Mouse (Mus musculus) embryo, embryonic 10 days (tissue): ENCODE measurements around the gene Ell.
A peak's percentile ranks its signal among the peaks of the same experiment; 100 is the strongest.

Experiments used
- DNase-seq: peaks from one replicate; pipeline ENCODE4 v3.0.0-alpha.2; 2015; ENCODE audit warnings: low spot score

Gene Ell

DNA sequence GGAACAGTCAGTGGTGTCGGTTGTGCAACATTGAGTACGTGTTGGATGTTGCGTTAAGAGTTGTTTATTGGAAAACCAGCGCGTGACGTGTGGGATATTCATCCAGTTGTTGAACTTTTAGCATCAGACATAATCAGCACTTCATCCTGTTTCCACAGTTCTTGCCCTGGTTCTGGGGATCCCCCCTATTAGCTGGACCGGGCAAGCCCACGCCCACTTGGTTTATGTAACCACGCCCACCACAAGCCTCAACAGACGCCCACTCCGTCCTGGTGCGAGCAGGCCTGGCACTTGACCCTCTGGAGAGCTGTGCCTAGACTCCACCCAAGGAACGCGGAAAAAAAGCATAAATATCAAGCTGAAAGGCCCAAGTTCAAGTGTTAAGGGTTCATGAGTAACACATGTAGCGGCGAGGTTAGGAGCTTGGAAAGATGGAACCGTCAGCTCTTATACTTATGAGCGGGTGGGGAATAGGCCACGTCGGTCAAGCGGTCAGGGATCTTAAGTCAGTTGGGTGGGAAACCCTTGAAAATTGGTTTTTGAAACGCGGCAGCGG, 1.2 kb upstream of the Ell start:
- peak; percentile 70 for DNase-seq

DNA sequence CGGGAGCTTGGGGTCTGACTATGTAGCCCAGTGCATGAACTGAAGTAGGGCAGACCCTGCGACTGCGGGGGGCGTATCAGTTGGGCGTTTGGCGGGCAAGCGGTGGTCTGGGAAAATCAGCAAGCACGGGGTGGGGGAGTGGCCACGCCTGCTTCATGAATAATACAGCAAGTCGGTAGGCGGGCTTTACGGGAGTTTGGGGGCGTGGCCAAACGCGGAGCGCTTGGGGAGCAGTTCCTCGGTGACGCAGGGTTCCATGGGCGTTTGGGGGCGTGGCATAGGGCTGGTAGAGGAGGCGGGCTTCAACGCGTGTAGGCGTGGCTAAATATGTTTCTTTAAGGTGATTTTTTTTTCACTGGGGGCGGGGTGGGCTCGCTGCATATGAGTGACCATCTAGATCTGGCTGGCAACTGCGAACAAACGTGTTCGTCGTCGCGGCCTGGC, 602 bp upstream of the Ell start:
- DNase-seq: peak; percentile 99

DNA sequence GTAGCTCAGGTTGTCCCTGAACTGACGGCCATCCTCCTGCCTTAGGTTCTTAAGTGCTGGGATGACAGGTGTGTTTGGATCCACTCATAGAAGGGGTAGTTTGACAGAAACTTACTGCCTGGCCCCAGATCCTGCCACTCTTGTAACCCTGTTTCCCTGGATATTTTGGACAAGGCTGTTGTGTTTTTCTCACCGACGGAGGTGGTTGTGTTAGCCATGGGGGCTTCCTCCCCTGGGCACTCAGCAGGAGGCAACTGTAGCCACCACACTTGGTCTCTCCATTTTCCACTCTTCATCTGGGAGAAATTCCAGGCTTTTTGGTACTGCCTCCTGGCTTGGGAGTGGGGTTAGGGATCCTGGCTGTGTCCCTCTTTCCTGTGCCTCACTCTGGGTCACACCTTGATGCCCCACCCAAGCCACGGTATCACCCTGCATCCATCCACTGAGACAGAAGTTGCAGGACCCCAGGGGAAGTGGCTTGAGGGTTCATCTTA, 803 bp downstream of the Ell start:
- no peak for DNase-seq

DNA sequence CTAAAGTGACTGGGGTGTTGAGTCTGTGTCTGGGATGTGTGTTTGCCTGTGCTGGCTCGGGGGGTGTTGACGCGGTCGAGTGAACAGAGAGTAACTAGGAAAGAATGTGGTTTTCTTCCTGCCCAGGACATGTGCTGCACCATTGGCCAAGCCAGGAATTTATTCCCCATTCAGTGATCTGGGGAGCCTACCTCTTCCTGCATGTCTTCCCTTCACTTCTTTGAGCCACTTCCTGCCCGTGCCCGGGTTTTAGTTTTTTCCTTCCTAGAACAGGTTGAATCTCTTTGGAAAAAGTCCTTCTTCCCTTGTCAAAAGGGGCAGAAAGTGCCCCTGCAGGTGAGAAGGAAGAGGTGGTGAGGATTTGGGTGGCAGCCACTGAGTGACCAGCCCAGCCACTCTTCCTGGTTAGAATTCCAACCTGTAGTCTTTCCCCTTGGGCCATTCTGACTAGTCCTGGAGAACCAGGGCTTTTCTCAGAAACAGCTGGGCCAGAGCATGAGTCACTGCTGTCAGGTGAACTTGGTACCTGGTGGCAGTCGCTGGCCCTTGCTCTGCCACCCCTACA, 1.3 kb downstream of the Ell start:
- no peak for DNase-seq

- no peak for DNase-seq
Measured at GRCm38 (mm10) chr8:70541081-70541480, 1.8 kb downstream of the Ell start.

DNA sequence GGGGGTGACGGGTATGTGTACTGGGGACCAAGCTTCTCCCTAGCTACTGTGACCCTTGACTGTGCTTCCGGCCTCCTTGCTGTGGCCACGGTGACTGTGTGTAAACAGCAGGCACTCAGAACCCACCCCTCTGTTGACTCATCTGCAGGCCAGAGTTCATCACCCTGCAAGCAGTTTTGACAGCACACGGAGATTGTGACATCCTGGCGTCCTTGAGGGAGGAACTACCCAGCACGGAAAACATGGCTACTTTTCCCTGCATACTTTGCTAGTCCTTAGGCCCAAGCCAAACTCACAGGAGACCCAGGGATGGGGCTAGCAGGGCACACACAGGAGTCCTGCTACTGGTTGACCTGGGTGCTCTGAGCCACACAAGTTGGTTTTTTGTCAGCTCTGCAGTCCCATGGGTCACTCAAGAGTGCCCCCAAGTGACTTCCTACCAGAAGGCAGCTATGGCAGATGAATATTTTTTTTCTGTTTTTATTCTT, 5.0 kb downstream of the Ell start:
- no peak for DNase-seq

GRCm38 (mm10) chr8:70546412-70546811, 7.2 kb downstream of the Ell start:
- no peak for DNase-seq

- no peak for DNase-seq
Measured at GRCm38 (mm10) chr8:70547762-70548161, 8.5 kb downstream of the Ell start.

DNA sequence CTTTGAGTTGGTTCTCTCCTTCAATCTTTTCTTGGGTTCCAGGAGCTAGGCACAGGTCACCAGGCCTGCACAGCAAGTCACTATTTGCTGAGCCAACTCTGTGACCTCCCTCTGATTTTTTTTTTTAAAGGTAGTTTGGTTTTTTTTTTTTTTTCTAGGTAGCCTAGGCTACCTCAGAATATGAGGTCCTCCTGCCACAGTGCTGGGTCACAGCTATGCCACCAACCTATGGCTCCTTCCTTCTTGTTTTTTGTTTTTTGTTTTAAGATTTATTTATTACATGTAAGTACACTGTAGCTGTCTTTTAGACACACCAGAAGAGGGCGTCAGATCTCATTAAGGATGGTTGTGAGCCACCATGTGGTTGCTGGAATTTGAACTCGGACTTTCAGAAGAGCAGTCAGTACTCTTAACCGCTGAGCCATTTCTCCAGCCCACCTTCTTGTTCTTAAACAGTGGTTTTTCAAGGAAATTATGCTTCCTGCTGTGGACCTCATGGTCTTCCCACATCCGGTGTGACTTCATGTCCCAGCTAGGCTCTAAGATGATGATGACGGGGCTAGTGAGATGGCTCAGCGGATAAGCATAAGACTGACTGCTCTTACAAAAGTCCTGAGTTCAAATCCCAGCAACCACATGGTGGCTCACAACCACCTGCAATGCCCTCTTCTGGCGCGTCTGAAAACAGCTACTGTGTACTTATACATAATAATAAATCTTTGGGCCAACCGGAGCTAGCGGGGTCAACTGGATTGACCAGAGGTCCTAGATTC, 10.3 kb downstream of the Ell start:
- DNase-seq: no peak

GRCm38 (mm10) chr8:70551558-70552161, 12.4 kb downstream of the Ell start:
- no peak for DNase-seq

- no peak for DNase-seq
Measured at GRCm38 (mm10) chr8:70552836-70553235, 13.6 kb downstream of the Ell start.

GRCm38 (mm10) chr8:70553740-70554139, 14.5 kb downstream of the Ell start:
- DNase-seq: no peak

DNA sequence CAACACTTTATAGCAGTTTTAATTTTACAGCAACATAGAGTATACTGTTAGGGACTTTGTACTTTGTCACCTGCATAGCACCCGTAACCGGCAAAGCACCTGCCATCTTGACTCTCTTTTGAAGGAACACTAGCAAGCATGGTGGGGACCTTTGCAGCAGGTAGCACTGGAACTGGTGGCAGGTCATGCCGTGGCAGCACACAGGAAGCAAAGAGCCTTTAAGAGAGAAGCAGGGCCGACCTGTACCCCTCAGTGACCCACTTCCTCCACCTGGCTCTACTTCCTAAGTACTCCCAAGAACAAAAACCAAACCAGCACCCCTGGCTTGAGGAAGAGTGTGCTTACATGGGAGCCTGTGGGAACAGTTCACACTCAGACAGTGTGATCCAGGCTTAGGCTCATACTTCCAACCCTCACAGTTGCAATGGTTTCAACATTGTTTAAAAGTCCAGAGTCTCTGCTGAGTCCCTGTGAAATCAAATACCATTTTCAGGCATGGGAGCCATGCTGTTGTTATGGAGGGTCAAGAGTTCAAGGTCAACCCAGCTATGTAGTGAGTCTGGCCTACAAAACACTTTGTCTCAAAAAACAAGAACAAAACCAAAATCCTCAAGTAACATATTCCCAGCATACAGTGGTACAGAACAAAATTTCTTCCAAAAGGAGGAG, 16.0 kb downstream of the Ell start:
- no peak for DNase-seq

DNA sequence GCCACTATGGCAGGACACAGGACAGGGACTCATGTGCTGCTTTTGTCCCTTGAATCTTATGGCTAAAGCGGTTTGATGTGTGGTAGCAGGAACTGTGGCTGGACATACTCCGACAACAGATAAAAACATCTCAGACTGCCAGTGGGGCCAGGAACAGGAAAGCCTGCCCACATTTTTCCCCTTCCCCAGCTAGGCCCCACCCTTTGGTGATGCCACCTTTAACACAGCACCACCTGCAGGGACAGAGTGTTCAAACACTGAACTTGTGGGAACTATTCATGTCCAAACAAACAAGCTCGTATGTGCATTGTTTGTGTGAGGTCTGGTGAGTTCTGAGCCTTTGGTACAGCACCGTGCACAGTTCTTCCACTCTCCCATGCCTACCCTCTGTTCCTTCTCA, 19.1 kb downstream of the Ell start:
- no peak for DNase-seq

DNA sequence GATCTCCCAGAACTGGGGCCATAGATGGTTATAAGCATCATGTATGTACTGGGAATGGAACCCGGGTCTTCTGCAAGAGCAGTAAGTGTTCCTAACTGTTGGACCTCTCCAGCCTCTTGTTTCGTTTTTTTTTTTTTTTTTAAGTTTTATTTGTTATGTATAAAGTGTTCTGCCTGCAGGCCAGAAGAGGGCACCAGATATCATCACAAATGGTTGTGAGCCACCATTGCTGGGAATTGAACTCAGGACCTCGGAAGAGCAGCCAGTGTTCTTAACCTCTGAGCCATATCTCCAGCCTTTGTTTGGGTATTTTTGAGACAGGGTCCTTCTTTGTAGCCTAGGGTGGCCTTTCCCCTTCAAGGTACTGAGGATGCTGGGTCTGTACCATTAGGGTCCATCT, 19.7 kb downstream of the Ell start:
- DNase-seq: no peak

GRCm38 (mm10) chr8:70560096-70560495, 20.8 kb downstream of the Ell start:
- DNase-seq: peak; percentile 8

GRCm38 (mm10) chr8:70560564-70560963, 21.3 kb downstream of the Ell start:
- no peak for DNase-seq

DNA sequence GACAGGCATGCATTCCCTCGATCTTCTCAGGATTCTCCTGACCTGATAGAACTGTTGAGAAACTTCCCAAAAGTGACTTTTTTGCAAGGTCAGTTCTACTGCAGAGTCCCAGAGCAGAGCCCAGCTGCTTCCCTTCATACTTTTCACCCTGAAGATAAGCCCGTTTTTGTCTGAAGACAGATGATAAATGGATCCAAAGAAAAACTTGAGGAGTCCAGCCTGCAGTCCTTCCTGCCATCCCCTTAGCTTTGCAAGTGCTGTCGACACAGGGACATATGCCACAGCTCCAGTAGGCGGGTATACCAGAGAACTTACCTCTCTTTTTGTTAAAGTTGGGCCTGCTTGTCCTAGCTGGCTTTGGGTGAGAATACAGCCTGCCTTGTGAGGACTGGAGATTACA, 22.1 kb downstream of the Ell start:
- no peak for DNase-seq

DNA sequence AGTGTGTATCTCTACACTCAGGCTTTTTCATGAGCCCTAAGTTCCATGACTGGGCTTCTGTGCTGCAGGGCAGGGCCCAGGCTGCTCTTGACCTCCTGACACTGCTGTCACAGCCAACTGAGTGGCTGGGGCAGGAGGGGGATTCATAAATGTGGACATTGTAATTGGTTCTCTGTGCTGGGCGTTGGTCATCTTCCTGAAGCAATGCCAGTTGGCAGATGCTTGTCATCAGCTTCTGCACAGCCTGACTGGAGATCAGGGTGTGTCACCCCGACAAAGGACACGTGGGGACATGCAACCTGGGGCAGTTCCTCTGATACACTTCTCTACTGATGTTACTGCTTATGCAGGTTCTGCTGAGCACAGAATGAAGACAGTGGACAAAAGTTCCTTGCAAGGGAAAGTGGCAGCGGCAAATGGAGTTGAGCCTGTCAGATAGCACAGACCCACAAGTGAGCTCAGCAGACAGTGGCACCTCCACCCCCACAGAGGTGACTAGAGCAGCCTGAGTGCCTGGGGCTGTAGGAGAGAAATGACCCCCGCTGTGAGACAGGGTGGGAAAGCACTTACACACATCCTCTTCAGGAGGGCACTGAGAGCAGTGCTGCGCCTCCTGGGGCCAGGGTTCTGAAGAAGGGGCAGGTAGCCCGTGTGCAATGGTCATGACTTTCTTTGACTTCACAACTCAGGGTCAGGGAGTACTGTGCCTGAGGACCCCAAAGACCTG, 22.7 kb downstream of the Ell start:
- DNase-seq: peak; percentile 24

DNA sequence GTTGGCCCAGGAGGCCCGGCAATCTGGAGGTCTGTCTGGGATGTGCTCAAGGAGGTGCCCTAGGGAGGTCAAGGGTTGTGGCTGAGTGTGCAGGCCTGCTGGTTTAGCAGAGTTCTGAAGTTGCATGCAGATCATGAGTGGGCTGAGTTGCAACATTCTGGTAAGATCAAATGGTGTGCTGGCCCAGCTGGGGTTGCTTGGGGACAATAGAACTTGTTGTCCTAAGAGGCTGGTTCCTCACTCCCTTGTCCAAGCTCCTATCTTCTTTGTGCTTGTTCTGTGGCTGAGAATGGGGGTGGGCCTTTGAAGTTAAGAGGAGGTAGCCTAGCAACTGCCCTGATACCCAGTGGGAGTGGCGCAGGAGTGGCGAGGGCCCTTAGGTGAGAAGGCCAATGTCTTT, 23.5 kb downstream of the Ell start:
- no peak for DNase-seq

DNA sequence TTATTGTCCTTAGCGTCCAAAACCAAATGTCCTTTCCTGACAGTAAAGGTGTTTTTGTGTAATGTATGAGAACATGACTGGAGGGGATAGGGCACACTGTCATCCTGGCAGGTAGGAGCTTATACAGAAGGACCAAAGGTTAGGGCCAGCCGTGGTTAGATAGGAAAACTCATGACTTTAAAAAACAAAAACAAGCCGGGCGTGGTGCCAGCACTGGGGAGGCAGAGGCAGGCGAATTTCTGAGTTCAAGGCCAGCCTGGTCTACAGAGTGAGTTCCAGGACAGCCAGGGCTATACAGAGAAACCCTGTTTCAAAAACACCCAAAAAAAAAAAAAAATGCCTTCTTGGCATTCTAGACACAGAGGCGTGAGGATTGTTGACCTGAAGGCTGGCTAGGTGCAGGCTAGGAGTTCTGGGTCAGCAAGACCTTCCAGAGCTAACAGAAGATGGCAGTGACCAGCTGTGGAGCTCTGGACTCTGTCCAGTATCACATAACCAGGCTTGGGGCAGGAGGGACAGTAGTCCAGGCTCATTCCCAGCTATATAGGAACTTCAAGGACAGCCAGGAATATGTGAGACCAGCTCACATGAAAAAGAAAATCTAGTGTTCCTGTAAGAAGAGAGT, 24.6 kb downstream of the Ell start:
- DNase-seq: no peak
